Mouse (Mus musculus): ENCODE results near the gene N4bp2.
A peak's percentile ranks its signal among the peaks of the same experiment; 100 is the strongest.

DNA sequence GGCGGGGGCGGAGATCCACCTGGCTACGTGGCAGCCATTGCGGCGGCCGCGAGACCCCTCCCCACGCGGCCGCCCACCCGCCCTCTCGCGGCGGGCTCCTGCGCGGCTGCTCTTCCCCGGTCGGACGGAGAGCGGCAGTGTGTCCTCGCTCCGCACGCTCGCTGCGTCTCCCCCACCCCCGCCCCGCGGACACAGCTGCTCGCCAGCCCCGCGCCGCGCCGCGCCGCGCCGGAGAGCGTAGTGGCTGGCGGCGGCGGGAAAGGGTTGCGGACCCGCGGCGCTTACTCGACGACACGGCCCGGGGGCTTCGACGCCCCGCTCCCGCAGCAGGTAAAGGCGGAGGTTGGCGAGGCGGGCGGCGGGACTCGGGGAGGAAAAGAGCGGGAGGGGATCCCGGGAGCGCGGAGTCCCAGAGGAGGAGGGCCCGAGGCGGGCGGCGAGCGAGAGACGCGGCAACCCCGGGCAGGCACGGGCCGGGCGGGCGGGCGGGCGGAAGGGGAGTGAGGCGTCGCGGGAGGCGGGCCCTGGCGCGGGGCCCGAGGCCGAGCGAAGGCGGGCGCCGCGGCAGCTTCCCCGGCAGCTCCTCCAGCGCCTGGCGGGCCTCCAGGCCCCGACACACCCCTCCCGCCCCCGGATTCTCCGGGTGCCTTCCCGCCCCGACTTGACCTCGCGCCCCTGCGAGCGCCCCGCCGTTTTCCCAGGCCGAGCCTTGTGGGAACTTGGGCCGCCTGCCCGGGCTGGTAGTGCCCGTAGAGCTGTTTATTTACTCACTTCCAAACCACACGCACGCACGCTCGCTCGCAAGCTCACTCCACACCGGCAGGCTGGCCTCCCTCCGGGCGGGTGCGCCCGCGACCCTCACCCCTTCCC lies 830 bp downstream of the N4bp2 start:
- TF ChIP-seq CTCF (IDR thresholded peaks at IDR 0.05; ENCODE audit: insufficient read depth, low read depth, low read length), result peak; percentile 43; the same call in 1 of the 2 replicates
- peak; percentile 37; the same call in 1 of the 2 replicates for TF ChIP-seq POLR2A (IDR thresholded peaks at IDR 0.05; ENCODE audit: insufficient read depth, low read depth, low read length)

Data from olfactory bulb, adult 2 months (tissue).